Mouse (Mus musculus) gastrocnemius, postnatal 4 days (tissue): ENCODE data around the gene Cactin. TPM values are rescaled to one million over a fixed set of nuclear protein-coding genes. Genes with fewer than 3 reads are reported as not detected.

Source experiments
- DNase-seq, 2 experiments: peaks; one replicate each; pipeline ENCODE4 v3.0.0; 2021 to 2022; ENCODE audit warnings: low spot score in 2 of 2, mixed read lengths in 2 of 2
- total RNA-seq, 2 experiments: library from RNA; stranded (reverse); gene quantifications; 2 replicates each; pipeline ENCODE4 v1.2.3; 2021

The Cactin gene
- total RNA-seq, 2 experiments from 2014 or later: 17.8 to 18.3 TPM

GRCm38 (mm10) chr10:81297246-81297645, 23.7 kb upstream of the Cactin start:
- DNase-seq: no peak

GRCm38 (mm10) chr10:81297845-81298244, 23.1 kb upstream of the Cactin start:
- DNase-seq: no peak

DNA sequence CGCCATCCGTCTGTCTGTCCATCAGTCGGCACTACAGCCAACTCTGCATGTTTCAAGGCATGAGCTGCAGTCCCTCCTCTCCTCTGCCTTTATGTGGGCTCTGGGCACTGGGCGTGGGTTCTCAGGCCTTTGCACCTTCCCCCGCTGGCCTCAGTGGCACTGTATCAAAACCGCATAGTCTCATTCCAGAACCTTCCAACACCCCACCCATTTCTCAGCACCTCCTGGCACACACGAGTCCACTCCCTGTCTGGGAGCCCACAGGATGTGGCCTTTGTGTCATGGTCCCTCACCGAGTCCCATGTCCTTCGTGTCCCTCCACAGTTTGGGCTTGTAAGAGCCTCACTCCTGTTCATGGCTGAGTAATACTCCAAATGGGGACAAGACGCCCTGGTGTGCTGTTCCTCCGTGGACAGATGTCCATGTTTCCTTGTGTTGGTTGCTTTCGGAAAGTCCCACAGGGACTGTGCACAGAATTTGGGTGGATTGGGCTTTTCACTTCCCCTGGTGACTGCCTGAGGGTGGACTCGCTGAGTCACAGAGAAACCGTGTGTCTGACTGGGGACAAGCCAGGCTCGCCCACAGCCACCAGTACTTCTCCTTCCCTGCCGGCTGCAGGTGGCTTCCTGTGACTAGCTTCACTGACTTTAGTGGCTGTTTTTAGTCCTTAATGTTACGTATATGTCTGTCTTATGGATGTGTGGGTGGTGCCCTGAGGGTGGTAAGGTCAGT, 22.4 kb upstream of the Cactin start:
- DNase-seq: no peak

DNA sequence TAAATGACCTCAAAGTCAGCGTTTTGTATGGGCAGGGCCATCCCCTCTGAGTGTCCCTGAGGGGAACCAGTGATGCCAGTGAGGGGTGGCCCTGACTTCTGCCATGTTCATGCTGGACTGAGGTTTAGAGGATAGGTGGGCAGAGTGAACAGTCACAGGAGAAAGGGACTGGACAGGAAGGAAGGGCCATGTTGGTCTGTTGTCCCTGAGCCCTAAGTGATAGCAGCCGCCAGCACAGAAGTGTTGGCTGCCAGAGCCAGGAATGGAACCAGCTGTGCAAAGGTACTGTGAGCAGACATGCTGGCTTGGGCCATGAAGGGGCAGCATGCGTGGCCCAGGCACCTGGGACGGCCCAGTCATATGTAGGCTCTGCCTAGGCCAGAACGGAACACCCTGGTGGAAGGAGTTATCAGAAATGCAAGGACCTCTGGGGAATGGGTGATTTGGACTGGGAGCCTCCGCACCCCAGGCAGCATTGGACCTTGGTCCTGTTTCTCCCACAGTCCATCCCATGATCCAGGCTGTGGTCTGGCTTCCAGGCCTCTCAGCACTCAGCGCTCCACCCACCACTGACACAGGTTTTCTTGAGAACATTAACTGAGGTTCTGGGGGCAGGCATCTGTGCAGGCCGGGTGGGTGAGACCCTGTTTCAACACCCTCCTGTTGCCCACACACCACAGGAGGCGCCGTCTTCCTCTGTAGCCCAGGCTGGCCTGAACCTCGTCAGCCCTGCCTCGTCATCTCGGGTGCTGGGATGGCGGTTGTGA, 21.1 kb upstream of the Cactin start:
- no peak for DNase-seq

DNA sequence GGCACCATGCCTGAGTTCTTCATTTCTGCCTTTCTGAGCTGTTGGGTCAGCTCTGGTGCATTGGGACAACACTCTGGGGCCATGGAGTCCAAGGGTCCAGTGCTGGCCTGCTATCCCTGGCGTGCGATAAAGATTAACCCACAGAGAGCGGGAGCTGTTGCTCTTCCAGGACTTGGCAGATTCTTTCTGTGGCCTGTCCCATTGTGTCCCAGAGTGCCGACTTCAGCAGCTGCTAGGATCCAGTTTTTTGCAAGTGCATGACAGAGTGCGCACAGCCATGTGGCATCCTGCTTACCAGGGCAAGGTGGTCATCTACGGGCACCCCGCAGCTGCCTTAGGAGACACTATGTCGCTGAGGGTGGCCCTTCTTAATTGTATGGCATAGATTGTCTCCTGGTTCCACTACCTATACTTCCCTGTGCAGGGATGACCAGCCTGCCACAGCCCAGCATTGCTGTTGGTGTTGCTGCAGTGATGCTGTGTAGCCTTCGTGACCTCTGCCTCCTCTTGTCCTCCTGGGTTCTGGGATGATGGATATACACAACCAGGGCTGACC, 20.5 kb upstream of the Cactin start:
- no peak for DNase-seq

DNA sequence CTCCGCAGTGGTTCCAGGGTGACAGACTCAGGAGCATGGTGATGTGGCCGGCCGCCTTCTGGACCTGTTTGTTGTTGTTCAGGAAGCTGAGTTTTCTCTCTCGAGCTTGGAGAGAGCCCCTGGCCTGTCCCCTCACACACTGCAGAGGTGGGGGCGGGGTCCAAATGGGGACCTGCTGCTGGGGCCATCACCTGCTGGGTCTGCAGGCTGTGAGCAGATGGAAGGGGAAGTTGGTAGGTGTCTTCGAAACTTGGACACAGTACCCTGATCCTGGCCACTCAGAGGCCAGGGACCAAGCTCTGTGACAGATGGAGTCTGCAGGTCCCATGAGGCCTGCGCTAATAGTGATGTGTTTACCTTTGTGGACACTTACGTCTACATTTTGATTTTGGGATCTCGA, 19.6 kb upstream of the Cactin start:
- no peak for DNase-seq

DNA sequence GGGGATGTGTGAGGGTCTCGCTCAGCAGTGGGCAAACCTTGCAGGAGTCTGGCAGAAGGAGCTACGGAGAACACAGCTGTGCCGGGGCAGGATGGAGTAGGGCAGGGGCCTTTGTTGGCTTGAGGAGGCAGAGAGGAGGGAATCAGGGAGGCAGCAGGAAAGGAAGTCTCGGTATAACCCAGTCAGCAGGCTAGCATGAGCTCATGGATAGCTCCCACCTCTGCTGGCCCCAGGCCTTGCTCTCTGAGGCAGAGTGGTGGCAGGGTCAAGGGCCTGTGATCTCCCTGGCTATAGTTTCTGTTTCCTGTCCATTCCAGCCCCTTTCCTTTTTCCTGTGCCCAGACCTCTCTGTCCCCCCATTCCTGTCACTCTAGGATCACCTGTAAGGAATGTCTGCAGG, 18.6 kb upstream of the Cactin start:
- no peak for DNase-seq

DNA sequence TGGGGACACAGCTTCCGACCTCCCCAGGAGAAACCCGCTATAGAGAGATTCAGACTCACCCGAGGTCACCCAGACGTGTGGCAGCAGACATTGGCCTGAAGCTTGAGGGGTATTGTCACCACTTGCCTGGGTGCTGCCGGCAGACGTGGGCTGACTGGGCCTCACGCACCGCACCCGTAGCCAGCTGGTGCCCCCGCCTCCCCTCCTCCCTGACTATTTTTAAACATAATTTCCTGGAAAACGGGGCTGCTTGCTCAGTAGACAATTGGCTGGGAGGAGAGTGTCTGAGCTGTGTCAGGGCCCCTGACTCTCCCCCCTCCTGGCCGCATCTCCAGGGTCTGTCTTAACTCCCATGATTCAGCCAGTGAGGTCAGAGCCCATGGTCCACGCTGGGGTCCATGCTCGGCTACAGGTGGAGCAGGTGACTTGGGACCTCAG, 18.1 kb upstream of the Cactin start:
- DNase-seq: no peak

DNA sequence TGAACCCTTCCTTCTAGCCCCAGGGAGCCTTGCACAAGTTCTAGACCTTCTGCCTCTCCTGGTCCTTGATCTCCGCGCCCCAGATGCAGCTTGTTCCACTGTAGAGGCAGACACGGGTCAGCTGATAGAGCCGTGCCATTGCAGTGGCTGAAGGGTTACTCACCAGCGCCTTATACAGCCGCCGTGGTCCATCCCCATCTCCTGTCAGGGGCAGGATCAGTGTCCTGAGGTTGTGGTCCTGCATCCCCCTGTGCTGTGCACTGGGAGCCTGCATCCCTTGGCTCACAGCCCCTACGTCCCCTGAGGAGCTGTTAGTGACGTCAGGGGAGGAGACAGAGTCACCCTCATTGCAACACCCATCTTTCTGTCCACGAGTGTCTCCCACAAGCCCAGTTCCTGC, 17.6 kb upstream of the Cactin start:
- DNase-seq: no peak

DNA sequence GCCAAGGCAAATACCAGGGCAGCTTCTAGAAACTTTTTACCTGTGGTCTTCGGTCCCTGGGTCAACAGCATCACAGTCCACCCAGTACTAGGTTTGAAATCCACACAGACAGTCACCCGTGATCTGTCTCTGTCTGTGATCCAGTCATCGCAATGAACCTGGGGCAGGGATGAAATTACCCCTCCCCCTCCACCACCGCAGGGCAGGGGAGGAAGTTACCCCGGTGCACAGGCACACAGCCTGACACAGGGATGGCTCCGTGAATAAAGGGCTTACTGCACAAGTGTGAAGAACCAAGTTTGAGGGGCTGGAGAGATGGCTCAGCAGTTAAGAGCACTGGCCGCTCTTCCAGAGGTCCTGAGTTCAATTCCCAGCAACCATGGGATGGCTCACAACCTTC, 17.1 kb upstream of the Cactin start:
- no peak for DNase-seq

- no peak for DNase-seq
These were observed 16.2 kb upstream of the Cactin start for GRCm38 (mm10) chr10:81304597-81305238.

- DNase-seq: no peak
These were observed 15.2 kb upstream of the Cactin start for GRCm38 (mm10) chr10:81305663-81306062.

- DNase-seq: no peak
These were observed 14.7 kb upstream of the Cactin start for GRCm38 (mm10) chr10:81306173-81306668.

DNA sequence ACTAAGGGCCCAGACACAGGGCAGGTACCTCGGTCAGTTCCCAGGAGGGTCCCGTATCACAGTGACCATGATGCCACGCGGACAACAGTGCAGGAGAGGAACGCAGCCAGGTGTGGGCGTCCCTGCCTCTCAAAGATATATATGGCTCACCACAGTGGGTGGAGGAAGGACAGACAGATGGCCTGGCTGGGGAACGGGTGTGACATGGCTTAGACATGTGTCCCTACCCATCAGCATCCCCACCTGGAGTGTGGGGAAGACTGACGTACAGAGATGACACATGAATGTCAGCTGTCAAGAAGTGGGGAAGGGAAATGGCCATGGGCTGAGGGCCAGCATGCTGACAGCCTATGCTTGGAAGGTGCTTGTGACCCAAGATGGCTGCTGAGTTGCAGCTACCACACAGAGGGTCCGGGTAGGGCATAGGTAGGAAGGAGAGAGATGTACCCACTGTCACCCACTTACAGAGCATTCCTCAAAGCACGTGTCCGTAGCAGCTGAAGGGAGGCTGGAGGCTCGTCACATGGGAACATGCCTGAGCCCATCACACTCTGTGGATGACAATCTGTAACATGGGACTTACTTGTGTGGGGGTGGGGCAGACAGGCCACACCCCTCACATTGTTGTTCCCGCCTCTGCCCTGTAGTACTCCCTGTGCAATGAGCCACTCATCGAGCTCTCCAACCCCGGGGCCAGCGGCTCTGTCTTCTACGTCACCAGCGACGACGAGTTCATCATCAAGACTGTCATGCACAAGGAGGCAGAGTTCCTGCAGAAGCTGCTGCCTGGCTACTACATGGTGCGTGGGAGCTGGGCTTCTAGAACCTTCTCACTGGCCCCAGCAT, 13.8 kb upstream of the Cactin start:
- no peak for DNase-seq

DNA sequence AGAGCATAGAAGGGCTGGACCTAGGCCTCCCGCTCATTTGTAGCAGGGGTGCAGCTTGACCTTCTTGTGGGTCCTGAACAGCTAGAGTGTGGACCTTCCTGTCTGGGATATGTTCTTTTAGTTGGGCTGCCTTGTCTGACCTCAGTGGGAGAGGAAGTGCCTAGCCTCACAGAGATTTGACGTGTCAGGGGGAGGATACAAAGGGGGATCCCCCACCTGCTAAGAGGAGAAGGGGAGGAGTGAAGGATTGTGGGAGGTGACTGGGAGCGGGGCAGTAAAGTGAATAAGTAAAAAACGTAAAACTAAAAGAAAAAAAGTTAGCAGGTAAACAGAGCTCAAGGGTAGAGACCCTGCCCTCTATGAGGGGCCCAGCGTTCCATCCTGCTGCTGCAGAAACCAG, 11.3 kb upstream of the Cactin start:
- DNase-seq: no peak

DNA sequence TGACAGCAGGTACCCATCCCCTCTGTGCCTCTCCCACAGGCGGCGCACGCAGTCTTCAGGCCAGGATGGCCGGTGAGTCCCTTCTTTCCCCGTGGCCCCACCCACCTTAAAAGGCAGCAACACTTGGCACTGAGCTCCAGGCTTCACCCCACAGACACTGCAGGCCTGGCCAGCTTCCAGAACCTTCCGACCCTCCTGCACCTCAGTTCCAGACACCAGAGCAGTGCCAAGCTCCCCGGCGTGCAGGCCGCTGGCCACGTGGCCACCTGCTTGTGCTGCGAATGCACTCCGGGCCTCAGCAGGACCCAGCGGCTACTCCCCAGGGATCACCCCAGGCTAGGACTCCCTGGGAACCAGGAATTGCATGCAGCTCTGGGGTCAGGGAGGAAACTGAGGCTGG, 7.3 kb upstream of the Cactin start:
- DNase-seq: no peak

DNA sequence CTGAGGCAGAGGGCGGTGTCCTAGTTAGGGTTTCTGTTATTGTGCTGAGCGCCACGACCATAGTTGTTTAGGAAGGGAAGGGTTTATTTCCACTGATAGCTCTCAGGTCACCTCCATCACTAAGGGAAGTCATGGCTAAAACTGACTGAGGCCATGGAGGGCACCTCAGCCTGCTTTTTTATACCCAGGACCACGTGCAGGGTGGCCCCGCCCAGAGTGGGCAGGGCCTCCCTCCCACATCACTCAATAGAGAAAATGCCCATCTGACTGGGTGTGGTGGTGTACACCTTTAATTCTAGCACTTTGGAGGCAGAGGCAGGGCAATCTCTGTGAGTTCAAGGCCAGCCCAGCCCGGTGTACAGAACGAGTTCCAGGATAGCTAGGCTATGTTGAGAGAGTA, 6.7 kb upstream of the Cactin start:
- DNase-seq: no peak

GRCm38 (mm10) chr10:81315587-81315986, 5.3 kb upstream of the Cactin start:
- DNase-seq: no peak

- DNase-seq: no peak
These were observed 4.4 kb upstream of the Cactin start for GRCm38 (mm10) chr10:81316338-81317060.

DNA sequence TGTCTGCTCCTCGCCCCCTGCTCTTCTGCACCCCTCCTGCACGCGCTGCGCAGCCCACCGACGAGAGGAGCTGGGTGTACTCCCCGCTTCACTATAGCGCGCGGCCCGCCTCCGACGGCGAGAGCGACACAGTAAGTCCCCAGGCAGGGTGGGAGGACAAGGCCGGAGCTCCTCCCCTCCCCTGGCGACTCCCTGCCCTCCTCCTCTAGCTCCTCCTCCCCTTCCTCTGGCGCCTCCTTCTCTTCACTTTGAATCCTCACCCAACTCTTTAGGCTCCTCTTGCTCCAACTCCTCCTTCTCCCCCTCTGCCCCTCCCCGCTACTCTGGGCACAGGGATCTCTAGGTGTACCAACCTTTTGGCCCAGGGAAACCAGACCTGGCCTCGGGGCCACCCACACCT, 3.6 kb upstream of the Cactin start:
- DNase-seq: no peak
